Comparison of ENCODE assay signal across 12 mouse cellular contexts in the genomic region with DNA sequence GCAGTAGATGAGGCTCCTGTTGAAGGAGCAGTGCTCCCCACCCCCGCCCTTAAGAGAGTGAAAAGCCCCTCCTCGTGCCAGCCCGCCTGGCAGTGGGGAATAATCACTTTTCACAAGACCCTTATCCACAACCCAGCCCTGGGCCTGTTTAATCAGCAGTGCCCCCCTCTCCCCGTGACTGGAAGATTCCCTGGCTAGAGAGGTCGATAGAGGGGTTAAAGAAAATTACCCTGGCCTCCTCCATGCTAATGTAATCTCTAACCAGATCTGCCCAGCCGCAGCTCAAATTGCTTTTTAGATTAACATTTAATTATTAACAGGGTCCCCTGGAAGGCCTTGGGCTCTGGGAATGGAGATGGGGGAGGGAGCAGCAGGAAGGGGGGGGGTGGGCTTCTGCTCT. TPM values are rescaled to one million over a fixed set of nuclear protein-coding genes. Genes with fewer than 3 reads are reported as not detected.
DNase-seq lines count a peak whose midpoint lies in the region; ATAC-seq and TF ChIP-seq lines count a peak whose summit lies in the region.
"Had no signal": no experiment of that assay in that cellular context is flagged by ENCODE, and none has a peak within 500 bp of the region (broad histone marks: within the 10 kb centered on the region; RNA-seq: fewer than 3 reads in every experiment).

No protein-coding gene starts in this region.

- DNase-seq in hindbrain, embryonic 10.5 days (ENCODE audit: low spot score), result no peak
- DNase-seq in hindbrain, postnatal 0 days (ENCODE audit: low spot score), result no peak
- DNase-seq in hindbrain, embryonic 11.5 days (ENCODE audit: low spot score), result no peak
- DNase-seq in kidney, adult 9 months, result peak; percentile 62
- DNase-seq in urinary bladder, postnatal 36 days (ENCODE audit: low spot score in 2 of 2), result no peak
- DNase-seq: B cell, adult 2 months; lung, adult 18-20 months had no signal

- ATAC-seq in hindbrain, postnatal 0 days, result no peak
- 0 out of 2 replicates have a peak, but pooled peaks have one; percentile 20 for ATAC-seq in hindbrain, embryonic 11.5 days (ENCODE audit: low FRiP score)
- ATAC-seq in midbrain, embryonic 16.5 days, result no peak; the same call in 1 of the 2 replicates
- no peak for ATAC-seq in heart, embryonic 11.5 days (replicated peaks; ENCODE audit: insufficient number of reproducible peaks, low FRiP score, low TSS enrichment)
- ATAC-seq in erythroblast, adult 5-6 weeks (replicated peaks; ENCODE audit: low FRiP score, poor library complexity, severe bottlenecking), result no peak

- H3K9me3 ChIP-seq in hindbrain, embryonic 10.5 days, result no peaks in the 10 kb centered on the region
- H3K9me3 ChIP-seq in hindbrain, postnatal 0 days (ENCODE audit: low read length), result no peaks in the 10 kb centered on the region
- no peaks in the 10 kb centered on the region for H3K9me3 ChIP-seq in hindbrain, embryonic 11.5 days (ENCODE audit: control insufficient read depth, low read length)
- H3K9me3 ChIP-seq in midbrain, embryonic 16.5 days (replicated peaks; ENCODE audit: control insufficient read depth, low read length, poor library complexity, severe bottlenecking), result no peaks in the 10 kb centered on the region
- no peaks in the 10 kb centered on the region for H3K9me3 ChIP-seq in heart, embryonic 11.5 days (replicated peaks; ENCODE audit: control insufficient read depth, low read length)
- H3K9me3 ChIP-seq: heart, embryonic 12.5 days; megakaryocyte, embryonic 14.5 days had no signal

- peak overlapping the region; percentile 83 for H3K27ac ChIP-seq in hindbrain, embryonic 10.5 days
- H3K27ac ChIP-seq in hindbrain, postnatal 0 days, result no peak overlapping the region
- peak overlapping the region; percentile 79 for H3K27ac ChIP-seq in hindbrain, embryonic 11.5 days (ENCODE audit: low read depth, low read length)
- peak overlapping the region; percentile 43 for H3K27ac ChIP-seq in midbrain, embryonic 16.5 days (ENCODE audit: low read length)
- H3K27ac ChIP-seq in heart, embryonic 11.5 days (ENCODE audit: low read depth, low read length), result no peak overlapping the region

- no peak overlapping the region for H3K4me3 ChIP-seq in hindbrain, embryonic 10.5 days
- H3K4me3 ChIP-seq in hindbrain, postnatal 0 days (ENCODE audit: low read length), result no peak overlapping the region
- H3K4me3 ChIP-seq in hindbrain, embryonic 11.5 days (ENCODE audit: low read depth, low read length), result no peak overlapping the region
- H3K4me3 ChIP-seq in midbrain, embryonic 16.5 days (ENCODE audit: low read depth, low read length), result no peak overlapping the region
- no peak overlapping the region for H3K4me3 ChIP-seq in heart, embryonic 11.5 days (ENCODE audit: low read depth, low read length)
- H3K4me3 ChIP-seq: heart, embryonic 12.5 days; megakaryocyte, embryonic 14.5 days had no signal

- H3K36me3 ChIP-seq in hindbrain, embryonic 10.5 days, result peaks cover 2% of the 10 kb centered on the region; the same call in 1 of the 2 replicates
- no peaks in the 10 kb centered on the region for H3K36me3 ChIP-seq in hindbrain, postnatal 0 days (ENCODE audit: insufficient read depth, low read length)
- no peaks in the 10 kb centered on the region for H3K36me3 ChIP-seq in hindbrain, embryonic 11.5 days (ENCODE audit: control insufficient read depth, insufficient read depth, low read length)
- no peaks in the 10 kb centered on the region for H3K36me3 ChIP-seq in midbrain, embryonic 16.5 days (ENCODE audit: control insufficient read depth, insufficient read depth, low read length)
- no peaks in the 10 kb centered on the region for H3K36me3 ChIP-seq in heart, embryonic 11.5 days (ENCODE audit: control insufficient read depth, insufficient read depth, low read length)
- H3K36me3 ChIP-seq: heart, embryonic 12.5 days had no signal

- no peak overlapping the region for H3K4me2 ChIP-seq in hindbrain, postnatal 0 days (ENCODE audit: low read depth, low read length)
- H3K4me2 ChIP-seq in hindbrain, embryonic 11.5 days (replicated peaks; ENCODE audit: low read depth, low read length), result no peak overlapping the region
- no peak overlapping the region for H3K4me2 ChIP-seq in midbrain, embryonic 16.5 days (ENCODE audit: low read length)
- no peak overlapping the region for H3K4me2 ChIP-seq in heart, embryonic 11.5 days
- H3K4me2 ChIP-seq: heart, embryonic 12.5 days had no signal

- no peak for TF ChIP-seq CTCF in hindbrain, postnatal 0 days (IDR thresholded peaks at IDR 0.05; ENCODE audit: low read depth)

- 47% methylated on average over 6 of the region's 6 CpGs for WGBS in hindbrain, embryonic 10.5 days
- WGBS in hindbrain, postnatal 0 days, result 35% methylated on average over 6 of the region's 6 CpGs
- WGBS in hindbrain, embryonic 11.5 days, result 27% methylated on average over 6 of the region's 6 CpGs
- WGBS in midbrain, embryonic 16.5 days, result 11% methylated on average over 6 of the region's 6 CpGs
- 44% methylated on average over 6 of the region's 6 CpGs for WGBS in heart, embryonic 11.5 days (ENCODE audit: insufficient replicate concordance)

- peaks cover 10% of the 10 kb centered on the region for H3K27me3 ChIP-seq in hindbrain, embryonic 10.5 days (ENCODE audit: insufficient read depth, poor library complexity, severe bottlenecking)
- H3K27me3 ChIP-seq in hindbrain, postnatal 0 days (ENCODE audit: insufficient read depth, low read length), result no peaks in the 10 kb centered on the region
- 0 out of 2 replicates have a peak, but pooled peaks cover 2% of the 10 kb centered on the region for H3K27me3 ChIP-seq in hindbrain, embryonic 11.5 days (ENCODE audit: control insufficient read depth, insufficient read depth, low read length)
- H3K27me3 ChIP-seq in midbrain, embryonic 16.5 days (ENCODE audit: control insufficient read depth, insufficient read depth, low read depth, low read length), result no peaks in the 10 kb centered on the region
- peaks cover 13% of the 10 kb centered on the region for H3K27me3 ChIP-seq in heart, embryonic 11.5 days (ENCODE audit: control insufficient read depth, insufficient read depth, low read length)

- H3K9ac ChIP-seq in hindbrain, postnatal 0 days (replicated peaks; ENCODE audit: low read length), result no peak overlapping the region
- no peak overlapping the region for H3K9ac ChIP-seq in hindbrain, embryonic 11.5 days (ENCODE audit: low read depth, low read length)
- H3K9ac ChIP-seq in midbrain, embryonic 16.5 days (ENCODE audit: low read depth, low read length), result no peak overlapping the region
- H3K9ac ChIP-seq in heart, embryonic 11.5 days (ENCODE audit: low read depth, low read length), result no peak overlapping the region
- H3K9ac ChIP-seq: heart, embryonic 12.5 days had no signal

- H3K4me1 ChIP-seq in hindbrain, embryonic 10.5 days (replicated peaks), result peaks cover 99% of the 10 kb centered on the region
- peaks cover 32% of the 10 kb centered on the region for H3K4me1 ChIP-seq in hindbrain, postnatal 0 days (ENCODE audit: insufficient read depth, low read length)
- H3K4me1 ChIP-seq in hindbrain, embryonic 11.5 days (replicated peaks; ENCODE audit: control insufficient read depth, insufficient read depth, low read length), result peaks cover 43% of the 10 kb centered on the region
- H3K4me1 ChIP-seq in midbrain, embryonic 16.5 days (ENCODE audit: control insufficient read depth, insufficient read depth, low read length), result peaks cover 78% of the 10 kb centered on the region
- H3K4me1 ChIP-seq in heart, embryonic 11.5 days (ENCODE audit: control insufficient read depth, insufficient read depth, low read length), result peaks cover 36% of the 10 kb centered on the region

RNA-seq across cellular contexts. Expression of a gene that starts 21.2 kb away (rescaled TPM):
- polyA plus RNA-seq in hindbrain, embryonic 10.5 days (2016; fragmentation: Nextera tagmentation; extraction: Ambion mirVana), result 3.9 and 6.5 TPM in 2 replicates
- total RNA-seq in hindbrain, postnatal 0 days (2014; rRNA removed), result 11.7 and 15.1 TPM in 2 replicates
- polyA plus RNA-seq in hindbrain, postnatal 0 days (2015; fragmentation: Nextera tagmentation; extraction: Ambion mirVana), result 2.8 and 2.9 TPM in 2 replicates
- 4.8 and 6.5 TPM in 2 replicates for polyA plus RNA-seq in hindbrain, embryonic 11.5 days (2014; fragmentation: Nextera tagmentation; extraction: Ambion mirVana)
- polyA plus RNA-seq in midbrain, embryonic 16.5 days (2015; fragmentation: Nextera tagmentation; extraction: Ambion mirVana), result 5.3 and 6.0 TPM in 2 replicates
- 0.55 and 0.79 TPM in 2 replicates for polyA plus RNA-seq in heart, embryonic 11.5 days (2014; fragmentation: Nextera tagmentation; extraction: Ambion mirVana)
- 1.2 TPM in 1 of 2 replicates, not detected in the other for total RNA-seq in erythroblast, adult 5-6 weeks (2015; ENCODE audit: low replicate concordance)
- total RNA-seq in erythroblast, adult 5-6 weeks (2017; ENCODE audit: low replicate concordance), result not detected in 2 replicates

Comparison
In these comparisons a context has a peak if more than half of its experiments do, and no peak if none do; other contexts are left out.
1. H3K27ac ChIP-seq: peak in hindbrain, embryonic 10.5 days (single experiment), hindbrain, embryonic 11.5 days (single experiment) and midbrain, embryonic 16.5 days (single experiment); none in hindbrain, postnatal 0 days (single experiment) and heart, embryonic 11.5 days (single experiment).